Comparison of ENCODE assay signal across 23 mouse cellular contexts in genomic region chr10:120446206-120446605, GRCm38 (mm10). TPM values are rescaled to one million over a fixed set of nuclear protein-coding genes. Genes with fewer than 3 reads are reported as not detected.
A peak's percentile ranks its signal among the peaks of the same experiment; 100 is the strongest.
DNase-seq lines count a peak whose midpoint lies in the region; ATAC-seq and TF ChIP-seq lines count a peak whose summit lies in the region.
"Had no signal": no experiment of that assay in that cellular context is flagged by ENCODE, and none has a peak within 500 bp of the region (broad histone marks: within the 10 kb centered on the region; RNA-seq: fewer than 3 reads in every experiment).

No protein-coding gene starts in this region.

- H3K4me1 ChIP-seq in kidney, embryonic 14.5 days (ENCODE audit: control insufficient read depth, insufficient read depth, low read length): peaks cover 23% of the 10 kb centered on the region
- H3K4me1 ChIP-seq in liver, embryonic 14.5 days (replicated peaks; ENCODE audit: control insufficient read depth in 2 of 2, insufficient read depth in 2 of 2, low read length in 1 of 2): peaks cover 0 to 5% of the 10 kb centered on the region in 2 experiments; a peak in 1 of 4 replicates
- H3K4me1 ChIP-seq in liver, embryonic 12.5 days: no peaks in the 10 kb centered on the region
- H3K4me1 ChIP-seq in liver, postnatal 0 days (ENCODE audit: insufficient read depth): no peaks in the 10 kb centered on the region
- peaks cover 20% of the 10 kb centered on the region for H3K4me1 ChIP-seq in hindbrain, embryonic 13.5 days (replicated peaks)
- H3K4me1 ChIP-seq: liver, embryonic 13.5 days had no signal

- H3K4me2 ChIP-seq in kidney, embryonic 14.5 days (replicated peaks; ENCODE audit: low read depth, low read length): no peak overlapping the region
- no peak overlapping the region for H3K4me2 ChIP-seq in liver, embryonic 14.5 days (ENCODE audit: low read depth)
- no peak overlapping the region for H3K4me2 ChIP-seq in liver, embryonic 12.5 days
- H3K4me2 ChIP-seq in liver, postnatal 0 days (ENCODE audit: low read depth, low read length): no peak overlapping the region
- no peak overlapping the region for H3K4me2 ChIP-seq in hindbrain, embryonic 13.5 days
- H3K4me2 ChIP-seq: embryonic facial prominence, embryonic 13.5 days; forebrain, embryonic 12.5 days; liver, embryonic 13.5 days; neural tube, embryonic 12.5 days had no signal

- H3K36me3 ChIP-seq in kidney, embryonic 14.5 days (ENCODE audit: control insufficient read depth, insufficient read depth, low read length): peaks cover 24% of the 10 kb centered on the region
- no peaks in the 10 kb centered on the region for H3K36me3 ChIP-seq in liver, embryonic 14.5 days (replicated peaks; ENCODE audit: control insufficient read depth, insufficient read depth, low read depth)
- peaks cover 9% of the 10 kb centered on the region; the same call in 1 of the 2 replicates for H3K36me3 ChIP-seq in liver, embryonic 12.5 days
- H3K36me3 ChIP-seq in liver, postnatal 0 days (replicated peaks; ENCODE audit: insufficient read depth, low read length): no peaks in the 10 kb centered on the region
- H3K36me3 ChIP-seq in hindbrain, embryonic 13.5 days: no peaks in the 10 kb centered on the region
- H3K36me3 ChIP-seq: liver, embryonic 13.5 days; neural tube, embryonic 12.5 days had no signal

- no peak for DNase-seq in kidney, adult 9 months
- no peak for DNase-seq in liver, embryonic 14.5 days (ENCODE audit: low read depth in 3 of 3, low spot score in 3 of 3)
- DNase-seq in liver, postnatal 0 days: no peak
- no peak for DNase-seq in urinary bladder, postnatal 36 days (ENCODE audit: low spot score in 2 of 2)
- DNase-seq: cerebellum, adult 18-20 months; cerebellum, postnatal 14 days; gastrocnemius, postnatal 25 days; liver, embryonic 13.5 days; midbrain, embryonic 14.5 days; right cerebral cortex, postnatal 14 days; thymus, adult 2 months; thymus, postnatal 4 days had no signal

- H3K27me3 ChIP-seq in kidney, embryonic 14.5 days (ENCODE audit: control insufficient read depth, insufficient read depth, low read length): no peaks in the 10 kb centered on the region
- no peaks in the 10 kb centered on the region for H3K27me3 ChIP-seq in liver, embryonic 14.5 days (ENCODE audit: control insufficient read depth, insufficient read depth, low read length)
- H3K27me3 ChIP-seq in liver, embryonic 12.5 days (replicated peaks): no peaks in the 10 kb centered on the region
- H3K27me3 ChIP-seq in liver, postnatal 0 days (ENCODE audit: insufficient read depth, low read length): no peaks in the 10 kb centered on the region
- no peaks in the 10 kb centered on the region for H3K27me3 ChIP-seq in hindbrain, embryonic 13.5 days
- H3K27me3 ChIP-seq: embryonic facial prominence, embryonic 13.5 days; forebrain, embryonic 12.5 days; liver, embryonic 13.5 days; neural tube, embryonic 12.5 days had no signal

- H3K9ac ChIP-seq in kidney, embryonic 14.5 days (ENCODE audit: low read depth, low read length): no peak overlapping the region
- no peak overlapping the region for H3K9ac ChIP-seq in liver, embryonic 14.5 days (replicated peaks)
- H3K9ac ChIP-seq in liver, embryonic 12.5 days: no peak overlapping the region
- H3K9ac ChIP-seq in liver, postnatal 0 days (replicated peaks): no peak overlapping the region
- no peak overlapping the region for H3K9ac ChIP-seq in hindbrain, embryonic 13.5 days
- H3K9ac ChIP-seq: embryonic facial prominence, embryonic 13.5 days; forebrain, embryonic 12.5 days; liver, embryonic 13.5 days; neural tube, embryonic 12.5 days had no signal

- peak overlapping the region; percentile 8; the same call in 1 of the 2 replicates for H3K27ac ChIP-seq in kidney, embryonic 14.5 days (ENCODE audit: low read depth, low read length)
- no peak overlapping the region for H3K27ac ChIP-seq in liver, embryonic 14.5 days
- no peak overlapping the region for H3K27ac ChIP-seq in liver, embryonic 12.5 days
- no peak overlapping the region for H3K27ac ChIP-seq in liver, postnatal 0 days (ENCODE audit: low read depth)
- no peak overlapping the region for H3K27ac ChIP-seq in hindbrain, embryonic 13.5 days
- H3K27ac ChIP-seq: embryonic facial prominence, embryonic 13.5 days; forebrain, embryonic 12.5 days; hindbrain, embryonic 10.5 days; liver, embryonic 13.5 days; neural tube, embryonic 12.5 days; stomach, postnatal 0 days had no signal

- H3K9me3 ChIP-seq in kidney, embryonic 14.5 days (ENCODE audit: control insufficient read depth, low read length): no peaks in the 10 kb centered on the region
- no peaks in the 10 kb centered on the region for H3K9me3 ChIP-seq in liver, embryonic 14.5 days (ENCODE audit: control insufficient read depth, low read length)
- H3K9me3 ChIP-seq in liver, embryonic 12.5 days (replicated peaks): no peaks in the 10 kb centered on the region
- no peaks in the 10 kb centered on the region for H3K9me3 ChIP-seq in liver, postnatal 0 days (ENCODE audit: low read length)
- H3K9me3 ChIP-seq in hindbrain, embryonic 13.5 days: no peaks in the 10 kb centered on the region
- H3K9me3 ChIP-seq: embryonic facial prominence, embryonic 13.5 days; forebrain, embryonic 12.5 days; hindbrain, embryonic 10.5 days; liver, embryonic 13.5 days; neural tube, embryonic 12.5 days had no signal

- TF ChIP-seq CTCF in liver, embryonic 14.5 days (IDR thresholded peaks at IDR 0.05; ENCODE audit: low read depth): no peak
- no peak for TF ChIP-seq CTCF in liver, postnatal 0 days (IDR thresholded peaks at IDR 0.05; ENCODE audit: low read depth)

- WGBS in kidney, embryonic 14.5 days: 18% methylated on average over 9 of the region's 9 CpGs
- 18% methylated on average over 9 of the region's 9 CpGs for WGBS in liver, embryonic 14.5 days (ENCODE audit: insufficient replicate concordance)
- 38% methylated on average over 9 of the region's 9 CpGs for WGBS in liver, embryonic 12.5 days (ENCODE audit: insufficient replicate concordance)
- WGBS in liver, postnatal 0 days (ENCODE audit: insufficient replicate concordance): 33% methylated on average over 9 of the region's 9 CpGs
- 81% methylated on average over 9 of the region's 9 CpGs for WGBS in hindbrain, embryonic 13.5 days

- TF ChIP-seq EP300 in liver, embryonic 14.5 days (IDR thresholded peaks at IDR 0.05; ENCODE audit: low read depth): no peak
- TF ChIP-seq EP300 in liver, postnatal 0 days (IDR thresholded peaks at IDR 0.05; ENCODE audit: low read depth): peak; percentile 41; the same call in 1 of the 2 replicates

- H3K4me3 ChIP-seq in kidney, embryonic 14.5 days (ENCODE audit: low read length): no peak overlapping the region
- H3K4me3 ChIP-seq in liver, embryonic 14.5 days (ENCODE audit: insufficient read depth in 1 of 2, low read depth in 2 of 2, low read length in 2 of 2): no peak overlapping the region
- no peak overlapping the region for H3K4me3 ChIP-seq in liver, embryonic 12.5 days
- H3K4me3 ChIP-seq in liver, postnatal 0 days (ENCODE audit: low read depth, low read length): no peak overlapping the region
- H3K4me3 ChIP-seq in hindbrain, embryonic 13.5 days: no peak overlapping the region
- H3K4me3 ChIP-seq: embryonic facial prominence, embryonic 13.5 days; erythroblast, embryonic 14.5 days; forebrain, embryonic 12.5 days; hindbrain, embryonic 10.5 days; liver, embryonic 13.5 days; neural tube, embryonic 12.5 days had no signal

- peak; percentile 58; the same call in 1 of the 2 replicates for ATAC-seq in kidney, embryonic 14.5 days (ENCODE audit: low FRiP score, low TSS enrichment)
- 0 out of 2 replicates have a peak, but pooled peaks have one; percentile 18 for ATAC-seq in liver, embryonic 14.5 days (ENCODE audit: insufficient read depth)
- ATAC-seq in liver, embryonic 12.5 days: no peak
- ATAC-seq in liver, postnatal 0 days: no peak
- ATAC-seq in hindbrain, embryonic 13.5 days (ENCODE audit: low FRiP score): no peak
- ATAC-seq: intestine, postnatal 0 days; lung, postnatal 0 days had no signal

RNA-seq across cellular contexts. Expression of gene Hmga2, which starts 30.1 kb away (rescaled TPM):
- 54.3 and 80.2 TPM in 2 replicates for polyA plus RNA-seq in kidney, embryonic 14.5 days (2014; fragmentation: Nextera tagmentation; extraction: Ambion mirVana)
- 4.3 and 5.4 TPM in 2 replicates for polyA plus RNA-seq in liver, embryonic 14.5 days (2012; rRNA removed)
- 2.4 and 3.4 TPM in 2 replicates for polyA plus RNA-seq in liver, embryonic 14.5 days (2014; fragmentation: Nextera tagmentation; extraction: Ambion mirVana)
- polyA plus RNA-seq in liver, embryonic 12.5 days (2016; fragmentation: Nextera tagmentation; extraction: Ambion mirVana): 16.1 TPM in 2 replicates
- polyA plus RNA-seq in liver, postnatal 0 days (2015; fragmentation: Nextera tagmentation; extraction: Ambion mirVana): 0.43 and 0.56 TPM in 2 replicates
- polyA plus RNA-seq in hindbrain, embryonic 13.5 days (2015; fragmentation: Nextera tagmentation; extraction: Ambion mirVana): 4.3 and 5.1 TPM in 2 replicates

Comparison
In these comparisons a context has a peak if more than half of its experiments do, and no peak if none do; other contexts are left out.
1. ATAC-seq: peak in kidney, embryonic 14.5 days (single experiment) and liver, embryonic 14.5 days (single experiment); none in liver, embryonic 12.5 days (single experiment), liver, postnatal 0 days (single experiment) and hindbrain, embryonic 13.5 days (single experiment).